Mouse (Mus musculus) R1 (cell line): Measurements from ENCODE around the gene Zfp382.
A peak's percentile ranks its signal among the peaks of the same experiment; 100 is the strongest.
"Not testable (repeated sequence)": the region's sequence is repeated elsewhere in the genome, so short reads cannot be mapped to it uniquely, and the experiment has no call there.

Experiments used
- DNase-seq: peaks from one replicate; pipeline ENCODE4 v3.0.0-alpha.2; 2018; ENCODE audit warnings: low read depth, low spot score

Zfp382 gene

DNA sequence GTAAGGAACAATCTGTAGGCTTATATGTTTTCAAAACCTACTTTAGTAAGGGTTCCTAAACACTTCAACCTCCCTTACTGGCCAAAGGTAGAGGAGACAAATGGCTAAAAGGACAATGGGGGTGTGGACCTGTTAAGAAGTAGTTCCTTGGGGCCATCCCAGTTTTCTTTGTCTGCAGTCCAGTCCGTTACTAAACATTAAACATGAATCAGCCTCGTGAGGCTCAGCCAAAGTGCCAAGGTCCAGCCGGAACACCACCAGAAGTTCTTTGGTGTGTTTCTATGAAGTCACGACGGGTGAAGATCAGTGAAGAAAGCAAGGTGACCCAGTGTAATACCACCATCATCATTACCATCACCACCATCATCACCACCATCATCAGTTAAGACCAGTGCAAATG, 25.3 kb downstream of the Zfp382 start:
- DNase-seq, result no peak

DNA sequence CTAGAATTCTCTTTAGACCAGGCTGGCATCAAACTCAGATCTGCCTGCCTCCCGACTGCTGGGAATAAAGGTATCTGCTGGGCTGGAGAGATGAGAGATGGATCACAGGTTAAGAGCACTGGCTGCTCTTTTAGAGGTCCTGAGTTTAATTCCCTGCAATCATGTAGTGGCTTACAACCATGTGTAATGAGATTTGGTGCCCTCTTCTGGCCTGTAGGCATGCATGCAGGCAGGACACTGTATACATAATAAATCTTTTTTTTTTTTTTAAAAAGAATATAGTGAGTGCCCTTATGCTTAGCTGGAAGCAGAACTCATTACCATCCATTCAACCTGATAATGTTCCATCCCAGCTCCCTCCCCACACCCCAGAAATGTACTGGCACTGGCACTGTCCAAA, 32.3 kb downstream of the Zfp382 start:
- DNase-seq, result peak; percentile 62

DNA sequence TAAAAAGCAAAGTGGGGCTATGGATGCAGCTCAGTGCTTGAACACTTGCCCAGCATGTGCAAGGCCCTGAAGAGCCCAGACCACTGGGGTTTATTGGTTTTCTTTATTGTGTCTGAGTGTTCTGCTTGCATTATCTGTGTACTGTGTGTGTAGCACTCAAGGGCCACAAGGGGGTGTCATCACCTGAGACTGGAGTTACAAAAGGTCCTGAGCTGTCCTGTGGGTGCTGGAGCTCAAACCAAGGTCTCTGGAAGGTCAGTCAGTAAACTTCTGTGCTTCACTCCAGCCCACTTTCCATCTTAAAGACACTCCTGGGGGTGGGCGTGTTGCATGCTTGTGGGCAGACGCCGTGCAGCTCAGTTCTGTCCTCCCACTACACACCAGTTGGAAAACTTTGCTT, 33.8 kb downstream of the Zfp382 start:
- DNase-seq, result peak; percentile 96

DNA sequence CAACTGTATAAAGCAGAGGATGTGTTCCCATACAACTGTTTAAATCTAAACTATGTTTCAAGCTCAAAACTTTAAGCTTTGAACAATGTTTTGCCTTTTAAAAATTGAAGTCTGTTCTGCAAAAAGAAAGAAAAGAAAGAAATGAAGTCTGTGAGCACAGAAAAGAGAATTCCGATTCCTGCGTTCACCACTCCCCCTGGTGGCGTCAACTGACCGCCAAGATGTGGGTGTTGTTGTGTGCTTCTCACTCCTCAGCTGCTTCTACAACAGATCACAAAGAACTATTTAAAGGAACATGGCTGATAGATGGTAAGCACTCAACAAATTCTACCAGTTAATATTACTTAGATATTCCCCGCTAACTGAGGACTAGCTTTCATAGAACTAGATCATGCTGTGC, 41.4 kb downstream of the Zfp382 start:
- DNase-seq, result peak; percentile 49

DNA sequence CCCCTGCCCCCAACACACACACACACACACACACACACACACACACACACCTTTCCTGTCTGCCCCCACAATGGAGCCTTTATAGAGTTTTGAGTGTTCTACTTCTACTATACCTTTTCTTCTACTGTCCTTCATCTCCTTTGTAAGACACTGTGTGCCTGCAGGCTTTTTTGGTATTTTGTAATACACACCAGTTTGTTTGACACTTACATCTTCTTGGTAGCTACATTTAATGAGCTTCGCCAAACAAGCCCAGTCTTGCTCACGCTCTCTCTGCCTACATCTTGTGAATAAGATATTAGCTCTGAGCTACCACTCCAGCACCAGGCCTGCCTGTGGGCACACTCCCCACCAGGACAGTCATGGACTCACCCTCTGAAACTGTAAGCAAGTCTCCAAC, 43.0 kb downstream of the Zfp382 start:
- DNase-seq, result no peak

DNA sequence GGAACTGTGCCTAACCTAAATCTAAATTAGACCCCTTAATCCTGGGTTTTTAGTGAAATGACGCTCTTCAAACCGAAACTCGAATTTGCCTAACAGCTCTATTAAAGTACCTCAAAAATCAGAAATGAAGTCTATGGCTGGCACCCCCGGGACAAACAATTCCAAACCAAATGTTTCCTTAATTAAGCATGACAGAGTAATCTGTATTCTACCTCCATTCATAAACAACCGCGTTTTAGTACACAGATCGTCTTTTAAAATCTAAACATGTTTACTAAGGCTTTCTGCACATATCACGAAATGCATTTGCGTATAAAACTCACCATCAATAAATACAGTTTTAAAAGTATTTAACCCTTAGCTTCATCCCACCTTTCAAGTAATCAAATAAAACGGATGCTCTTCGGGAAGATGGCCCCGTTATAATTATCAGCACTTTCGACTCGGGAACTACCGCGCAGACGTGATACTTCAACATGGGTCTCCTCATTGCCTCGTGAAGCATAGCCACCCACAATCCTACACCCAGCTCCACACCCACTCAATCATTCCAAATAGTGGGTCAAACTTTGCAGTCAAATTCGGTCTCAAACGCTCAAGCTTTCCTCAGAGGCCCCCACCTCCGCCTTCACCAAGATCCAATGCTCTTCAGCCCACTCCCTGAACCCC, 47.3 kb downstream of the Zfp382 start:
- DNase-seq, result no peak

DNA sequence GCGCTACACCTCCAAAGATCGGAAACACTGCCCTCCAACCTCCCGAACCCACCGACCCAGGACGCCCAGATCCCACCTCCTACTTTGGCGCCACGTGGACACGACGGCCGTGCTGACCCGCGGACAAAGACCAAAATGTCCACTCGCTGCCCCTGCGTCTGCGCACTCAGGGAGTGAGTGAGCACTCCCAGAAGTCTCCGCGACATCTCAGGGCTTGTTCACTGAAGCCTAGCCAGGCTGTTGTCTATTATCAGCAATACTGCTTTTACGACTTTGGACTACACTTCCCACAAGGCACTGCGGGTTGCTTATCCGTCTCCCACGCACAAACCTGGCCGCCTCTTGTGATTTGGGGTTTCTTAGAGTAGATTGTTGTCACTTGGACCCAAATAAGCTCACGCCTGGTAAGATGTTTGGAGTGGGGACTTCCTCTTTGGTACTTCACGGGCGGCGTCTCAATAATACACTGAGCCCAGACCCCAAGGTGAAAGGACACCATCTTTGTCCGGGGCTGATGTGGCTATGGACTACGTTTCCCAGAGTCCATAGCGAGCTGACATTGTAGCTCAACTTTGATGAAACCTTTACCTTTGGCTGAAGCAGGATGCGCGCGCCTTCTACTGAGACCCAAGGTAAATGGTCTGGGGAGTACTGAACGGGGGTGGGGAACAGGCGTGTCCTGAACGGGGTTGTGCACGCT, 48.0 kb downstream of the Zfp382 start, which contains the start of gene Zfp146:
Zfp146 (minus strand) TSS at position 168 of the 700 bp plus-strand sequence.
- peak; percentile 99 for DNase-seq

DNA sequence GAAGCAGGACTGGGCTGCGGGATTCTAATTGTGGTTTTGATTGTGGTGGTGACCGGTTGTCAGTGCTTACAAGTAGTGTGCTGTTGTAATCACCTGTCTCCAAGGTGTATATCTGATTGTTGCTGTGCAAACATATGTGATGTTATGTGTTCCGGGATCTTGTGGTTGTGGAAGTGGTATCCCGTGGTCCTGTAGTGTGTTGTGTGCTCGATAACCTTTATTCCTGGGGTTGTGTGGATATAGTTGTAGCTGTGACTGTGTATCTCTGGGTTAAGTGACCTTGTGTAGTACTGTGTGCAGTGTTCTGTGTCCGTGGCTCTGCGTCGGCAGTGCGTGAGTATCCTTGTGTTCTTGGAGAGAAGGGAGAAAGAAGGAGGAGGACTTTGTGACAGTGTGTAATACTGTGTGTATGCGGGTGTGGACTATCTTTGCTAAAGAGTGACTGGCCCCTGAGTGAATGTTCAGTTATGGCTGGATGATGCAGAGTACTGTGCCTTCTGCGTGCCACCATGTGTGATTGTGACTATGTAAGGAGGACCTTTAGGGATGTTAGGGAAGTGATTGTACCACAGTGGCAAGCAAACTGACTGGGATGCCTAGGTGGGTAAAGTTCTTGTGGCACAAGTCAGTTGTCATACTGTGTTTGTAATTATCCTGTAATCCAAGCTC, 48.7 kb downstream of the Zfp382 start:
- DNase-seq, result no peak

DNA sequence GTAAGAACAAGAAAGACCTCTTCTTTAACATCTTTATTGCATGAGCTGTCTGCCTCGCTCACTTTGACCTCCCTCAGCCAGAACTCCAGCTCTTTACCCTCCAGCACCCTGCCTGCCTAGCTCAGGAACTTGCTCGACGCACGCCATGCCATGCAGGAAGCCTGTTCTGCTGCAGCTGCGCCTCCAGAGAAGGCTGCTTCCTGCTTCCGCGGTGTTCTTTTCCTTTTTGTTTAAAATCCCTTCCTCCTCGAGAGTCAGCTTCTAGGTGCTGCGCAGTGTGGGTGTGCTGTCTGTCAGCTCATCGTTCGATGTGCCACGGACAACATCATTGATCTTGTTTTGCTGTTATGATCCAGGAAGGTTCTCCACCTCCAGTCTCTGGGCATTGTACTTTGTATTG, 54.7 kb downstream of the Zfp382 start:
- DNase-seq, result no peak

DNA sequence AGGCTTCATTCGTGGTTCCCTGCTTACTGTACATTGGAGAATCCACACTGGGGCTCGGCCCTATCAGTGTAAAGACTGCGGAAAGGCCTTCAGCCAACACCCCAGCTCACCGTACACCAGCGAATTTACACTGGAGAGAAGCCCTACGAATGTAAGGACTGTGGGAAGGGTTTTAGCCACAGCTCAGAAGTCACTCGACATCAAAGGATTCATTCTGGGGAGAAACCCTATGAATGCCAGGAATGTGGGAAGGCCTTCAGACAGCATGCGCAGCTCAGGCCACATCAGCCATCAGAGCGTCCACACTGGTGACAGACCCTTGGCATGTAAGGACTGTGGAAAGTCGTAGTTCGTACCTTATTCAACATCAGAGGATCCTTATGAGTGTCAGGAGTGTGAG, 56.5 kb downstream of the Zfp382 start:
- DNase-seq, result peak; percentile 76

DNA sequence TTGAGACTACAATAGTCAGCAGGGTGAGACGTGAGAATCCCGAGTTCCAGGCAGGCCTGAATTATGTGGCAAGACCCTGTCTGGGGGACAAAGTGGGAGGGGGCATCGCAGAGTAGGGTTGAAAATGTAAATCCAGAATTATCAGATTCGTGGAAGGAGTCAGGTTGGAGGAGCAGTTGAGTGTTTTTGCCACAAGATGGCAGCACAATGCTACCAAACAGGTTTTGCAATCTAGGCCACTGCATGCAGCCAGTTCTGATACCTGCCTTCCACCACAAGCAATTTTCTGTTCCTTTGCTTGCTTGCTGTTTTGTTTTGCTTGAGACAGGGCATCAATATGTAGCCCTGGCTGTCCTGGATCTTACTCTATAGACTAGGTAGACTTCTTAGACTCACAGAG, 59.6 kb downstream of the Zfp382 start:
- peak; percentile 85 for DNase-seq

DNA sequence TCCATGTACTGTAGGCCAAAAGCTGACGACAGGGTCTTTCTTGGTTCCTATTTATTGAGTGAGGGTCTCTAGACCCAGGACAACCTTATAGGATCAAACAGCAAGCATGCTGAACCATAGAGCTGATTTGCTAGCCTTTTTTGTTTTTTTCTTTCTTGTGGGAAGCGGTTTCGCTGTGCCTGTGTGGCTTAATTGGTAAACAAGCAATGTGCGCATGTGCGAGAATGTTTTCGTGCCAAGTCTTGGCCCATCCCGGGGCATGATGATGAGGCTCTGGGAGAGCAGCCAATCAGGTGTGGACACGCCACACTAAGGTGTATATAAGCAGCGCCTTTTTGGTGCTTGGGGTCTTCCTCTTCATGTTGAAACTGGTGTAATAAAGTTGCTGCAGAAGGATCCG, 60.2 kb downstream of the Zfp382 start:
- DNase-seq, result peak; percentile 55

DNA sequence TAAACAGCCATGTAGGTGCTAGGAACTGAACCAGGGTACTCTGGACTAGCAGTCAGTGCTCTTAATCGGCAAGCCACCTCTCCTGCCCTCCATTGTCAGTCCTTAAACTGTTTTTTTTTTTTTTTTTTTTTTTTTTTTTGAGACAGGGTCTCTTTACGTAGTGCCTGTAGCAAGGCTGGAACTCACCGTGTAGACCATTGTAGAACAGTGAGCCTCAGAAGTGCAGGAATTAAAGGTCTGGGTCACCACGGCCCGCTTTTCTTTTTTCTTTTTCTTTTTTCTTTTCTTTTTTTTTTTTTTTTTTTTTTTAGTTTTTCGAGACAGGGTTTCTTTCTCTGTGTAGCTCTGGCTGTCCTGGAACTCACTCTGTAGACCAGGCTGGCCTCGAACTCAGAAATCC, 61.4 kb downstream of the Zfp382 start:
- DNase-seq, result not testable (repeated sequence)

DNA sequence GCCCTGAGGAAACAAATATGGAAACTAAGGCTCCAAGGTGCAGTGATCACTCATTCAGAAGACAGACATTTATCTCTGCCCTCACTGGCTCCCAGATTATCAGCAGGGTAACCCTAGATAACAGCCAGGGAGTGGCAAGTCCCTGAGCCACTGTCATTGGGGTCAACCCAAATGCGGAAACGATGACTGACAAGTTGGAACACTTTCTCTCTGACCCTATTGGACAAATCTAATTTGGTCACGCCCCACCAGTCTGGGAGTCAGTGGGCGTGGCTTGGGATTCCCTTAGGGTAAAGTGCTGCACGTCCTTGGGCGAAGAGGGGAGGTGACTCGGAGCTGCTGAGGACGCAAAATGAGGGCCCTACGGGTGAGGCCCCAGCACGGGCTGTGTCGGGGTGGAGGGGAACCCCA, 62.1 kb downstream of the Zfp382 start, which contains the start of gene Cox7a1:
Cox7a1 (plus strand) TSS at position 266 of the 411 bp plus-strand sequence.
- DNase-seq, result peak; percentile 99
